Comparison of ENCODE assay signal across 20 mouse cellular contexts in genomic region chr15:77086488-77086887, GRCm38 (mm10). TPM values are rescaled to one million over a fixed set of nuclear protein-coding genes. Genes with fewer than 3 reads are reported as not detected.
DNase-seq lines count a peak whose midpoint lies in the region; ATAC-seq lines count a peak whose summit lies in the region.
"Had no signal": no experiment of that assay in that cellular context is flagged by ENCODE, and none has a peak within 500 bp of the region (broad histone marks: within the 10 kb centered on the region; RNA-seq: fewer than 3 reads in every experiment).

No protein-coding gene starts in this region.

- no peak for ATAC-seq in heart, embryonic 11.5 days (replicated peaks; ENCODE audit: insufficient number of reproducible peaks, low FRiP score, low TSS enrichment)
- ATAC-seq in heart, embryonic 15.5 days (replicated peaks; ENCODE audit: insufficient number of reproducible peaks, insufficient read depth, low FRiP score, low read depth): no peak
- ATAC-seq: CD4-positive, CD25-positive, alpha-beta regulatory T cell, adult 4 months; forebrain, embryonic 14.5 days; intestine, embryonic 15.5 days had no signal

- intact Hi-C loops in heart, postnatal 10 days (cut with DNase I): loop anchor here (5.0 kb wide), 1 partner anchor 131 kb away; no protein-coding TSS in a partner anchor

- no peaks in the 10 kb centered on the region for H3K9me3 ChIP-seq in heart, embryonic 11.5 days (replicated peaks; ENCODE audit: control insufficient read depth, low read length)
- no peaks in the 10 kb centered on the region for H3K9me3 ChIP-seq in heart, embryonic 15.5 days (replicated peaks)
- H3K9me3 ChIP-seq: embryonic facial prominence, embryonic 15.5 days; forebrain, embryonic 10.5 days; G1E; hindbrain, embryonic 10.5 days; intestine, embryonic 15.5 days had no signal

- DNase-seq in heart, postnatal 10 days: no peak
- no peak for DNase-seq in heart, adult 11 months
- DNase-seq in MN1 (ENCODE audit: low spot score): peak; percentile 60
- DNase-seq in spleen, postnatal 14 days (ENCODE audit: low spot score in 2 of 2): no peak
- DNase-seq: cerebellum, adult 11 months; cerebellum, adult 8-10 months; embryo, embryonic 11 days had no signal

- no peak overlapping the region for H3K4me3 ChIP-seq in heart, embryonic 11.5 days (ENCODE audit: low read depth, low read length)
- H3K4me3 ChIP-seq in heart, embryonic 15.5 days: no peak overlapping the region
- H3K4me3 ChIP-seq: embryonic facial prominence, embryonic 15.5 days; erythroblast, embryonic 14.5 days; forebrain, embryonic 10.5 days; hindbrain, embryonic 10.5 days; intestine, embryonic 15.5 days had no signal

- WGBS in heart, embryonic 11.5 days (ENCODE audit: insufficient replicate concordance): 84% methylated on average over 1 of the region's 1 CpGs
- 88% methylated on average over 1 of the region's 1 CpGs for WGBS in heart, embryonic 15.5 days

- peaks cover 23% of the 10 kb centered on the region for H3K4me1 ChIP-seq in heart, embryonic 11.5 days (ENCODE audit: control insufficient read depth, insufficient read depth, low read length)
- H3K4me1 ChIP-seq in heart, embryonic 15.5 days (replicated peaks): peaks cover 40% of the 10 kb centered on the region
- H3K4me1 ChIP-seq: hindbrain, embryonic 10.5 days; intestine, embryonic 15.5 days had no signal

- peak overlapping the region; percentile 46; the same call in 1 of the 2 replicates for H3K27ac ChIP-seq in heart, embryonic 11.5 days (ENCODE audit: low read depth, low read length)
- peak overlapping the region; percentile 90 for H3K27ac ChIP-seq in heart, embryonic 15.5 days
- H3K27ac ChIP-seq: embryonic facial prominence, embryonic 15.5 days; forebrain, embryonic 10.5 days; hindbrain, embryonic 10.5 days; hindbrain, embryonic 14.5 days; intestine, embryonic 15.5 days had no signal

- peaks cover 21% of the 10 kb centered on the region for H3K36me3 ChIP-seq in heart, embryonic 11.5 days (ENCODE audit: control insufficient read depth, insufficient read depth, low read length)
- peaks cover 46% of the 10 kb centered on the region for H3K36me3 ChIP-seq in heart, embryonic 15.5 days
- H3K36me3 ChIP-seq: G1E had no signal

- no peaks in the 10 kb centered on the region for H3K27me3 ChIP-seq in heart, embryonic 11.5 days (ENCODE audit: control insufficient read depth, insufficient read depth, low read length)
- no peaks in the 10 kb centered on the region for H3K27me3 ChIP-seq in heart, embryonic 15.5 days
- H3K27me3 ChIP-seq: embryonic facial prominence, embryonic 15.5 days; intestine, embryonic 15.5 days had no signal

- no peak overlapping the region for H3K4me2 ChIP-seq in heart, embryonic 11.5 days
- no peak overlapping the region for H3K4me2 ChIP-seq in heart, embryonic 15.5 days
- H3K4me2 ChIP-seq: embryonic facial prominence, embryonic 15.5 days; hindbrain, embryonic 14.5 days; intestine, embryonic 15.5 days had no signal

- no peak overlapping the region for H3K9ac ChIP-seq in heart, embryonic 11.5 days (ENCODE audit: low read depth, low read length)
- no peak overlapping the region for H3K9ac ChIP-seq in heart, embryonic 15.5 days
- H3K9ac ChIP-seq: embryonic facial prominence, embryonic 15.5 days; hindbrain, embryonic 14.5 days; intestine, embryonic 15.5 days had no signal

RNA-seq across cellular contexts. Expression of gene Mb, which starts 36.0 kb away (rescaled TPM):
- polyA plus RNA-seq in heart, embryonic 11.5 days (2014; fragmentation: Nextera tagmentation; extraction: Ambion mirVana): 138 and 139 TPM in 2 replicates
- over 10,000 TPM in 1 of 2 experiments, 1,000 to 10,000 TPM in 1; 9,939 to 10,365 TPM for total RNA-seq in heart, postnatal 10 days (2021)
- polyA plus RNA-seq in heart, embryonic 15.5 days (2015; fragmentation: Nextera tagmentation; extraction: Ambion mirVana): 776 and 844 TPM in 2 replicates
- total RNA-seq: common myeloid progenitor, adult 5-6 weeks; G1E had no signal
- polyA plus RNA-seq: CD4-positive, CD25-positive, alpha-beta regulatory T cell, adult 4 months; erythroblast, embryonic 14.5 days; forebrain, embryonic 14.5 days; G1E had no signal

RNA-seq across cellular contexts. Expression of gene Apol6, which starts 42.0 kb away (rescaled TPM):
- 0.16 and 0.52 TPM in 2 replicates for polyA plus RNA-seq in heart, embryonic 11.5 days (2014; fragmentation: Nextera tagmentation; extraction: Ambion mirVana)
- total RNA-seq in heart, postnatal 10 days (2021): 1 to 10 TPM; 1.6 to 1.7 TPM
- 0.19 and 0.26 TPM in 2 replicates for polyA plus RNA-seq in heart, embryonic 15.5 days (2015; fragmentation: Nextera tagmentation; extraction: Ambion mirVana)
- total RNA-seq: common myeloid progenitor, adult 5-6 weeks had no signal
- polyA plus RNA-seq: CD4-positive, CD25-positive, alpha-beta regulatory T cell, adult 4 months; forebrain, embryonic 14.5 days; G1E; hindbrain, embryonic 10.5 days; hindbrain, embryonic 14.5 days; kidney, embryonic 14.5 days had no signal
